Mouse (Mus musculus) midbrain, embryonic 14.5 days (tissue): Measurements from ENCODE around the gene Tcf20. TPM values are rescaled to one million over a fixed set of nuclear protein-coding genes. Genes with fewer than 3 reads are reported as not detected.
A peak's percentile ranks its signal among the peaks of the same experiment; 100 is the strongest.

Source experiments
- ATAC-seq: fragments of 200-750 bp; cut with Nextera tagmentation; 2 replicates; pipeline ENCODE4 v1.8.0; 2017; ENCODE audit warnings: moderate number of reproducible peaks, moderate library complexity; ENCODE audit not compliant: low FRiP score, low TSS enrichment
- DNase-seq: peaks from one replicate; pipeline ENCODE4 v3.0.0-alpha.2; 2015
- H3K27ac ChIP-seq: fragments of 300-500 bp; sonication (generic); replicated peaks from 2 replicates; pipeline ENCODE4 v1.5.1; 2014; ENCODE audit warnings: mild to moderate bottlenecking, low read depth, low read length, moderate library complexity
- H3K27me3 ChIP-seq: fragments of 300-500 bp; sonication (generic); 2 replicates; pipeline ENCODE4 v1.6.1; 2014; ENCODE audit warnings: low read length, control low read depth, mixed read lengths; ENCODE audit not compliant: control insufficient read depth, insufficient read depth
- H3K36me3 ChIP-seq: fragments of 300-500 bp; sonication (generic); 2 replicates; pipeline ENCODE4 v1.6.1; 2014; ENCODE audit warnings: low read length, control low read depth; ENCODE audit not compliant: control insufficient read depth, insufficient read depth
- H3K4me1 ChIP-seq: fragments of 300-500 bp; sonication (generic); 2 replicates; pipeline ENCODE4 v1.6.1; 2014; ENCODE audit warnings: mild to moderate bottlenecking, antibody characterized with exemption, low read length, control low read depth; ENCODE audit not compliant: control insufficient read depth, insufficient read depth
- H3K4me2 ChIP-seq: fragments of 300-500 bp; sonication (generic); 2 replicates; pipeline ENCODE4 v1.6.1; 2014; ENCODE audit warnings: mild to moderate bottlenecking, low read length, moderate library complexity
- H3K4me3 ChIP-seq: fragments of 300-500 bp; sonication (generic); replicated peaks from 2 replicates; pipeline ENCODE4 v1.5.1; 2014; ENCODE audit warnings: low read depth, low read length
- H3K9ac ChIP-seq: fragments of 300-500 bp; sonication (generic); replicated peaks from 2 replicates; pipeline ENCODE4 v1.6.1; 2014; ENCODE audit warnings: mild to moderate bottlenecking, low read length, moderate library complexity
- H3K9me3 ChIP-seq: fragments of 300-500 bp; sonication (generic); 2 replicates; pipeline ENCODE4 v1.6.1; 2016; ENCODE audit warnings: low read length, control low read depth, mixed read lengths; ENCODE audit not compliant: control insufficient read depth
- WGBS: fragments of 180-500 bp; shearing (Covaris S2); extraction: QIAGEN DNeasy Blood & Tissue Kit; methylation state at CpG from one replicate; pipeline ENCODE4 v1.1.7; 2014; 5-methylcytosine and 5-hydroxymethylcytosine counted together
- polyA plus RNA-seq: library from polyadenylated mRNA; unstranded; fragments of >200 nt; fragmentation: Nextera tagmentation; extraction: Ambion mirVana; gene quantifications from 2 replicates; pipeline ENCODE4 v1.2.1, GENCODE M21; 2014

Gene Tcf20
- polyA plus RNA-seq, 1 experiment from 2014 or later, result 18.0 TPM

- Histone ChIP-seq H3K27me3 (peaks cover 4% of the 10 kb centered on the region; the same call in 1 of the 2 replicates), H3K9me3 (no peaks in the 10 kb centered on the region), H3K9ac (peak overlapping the region; percentile 34; the same call in 1 of the 2 replicates), H3K4me1 (peaks cover 79% of the 10 kb centered on the region), H3K27ac (peak overlapping the region; percentile 89; the same call in 1 of the 2 replicates), H3K4me3 (no peak overlapping the region), H3K36me3 (no peaks in the 10 kb centered on the region), H3K4me2 (peak overlapping the region; percentile 90)
- 48% methylated on average over 7 of the region's 7 CpGs for whole genome bisulfite sequencing
- DNase-seq (no peak), ATAC-seq (no peak)
Measured at GRCm38 (mm10) chr15:82984574-82984973, 3.1 kb downstream of the Tcf20 start.

DNA sequence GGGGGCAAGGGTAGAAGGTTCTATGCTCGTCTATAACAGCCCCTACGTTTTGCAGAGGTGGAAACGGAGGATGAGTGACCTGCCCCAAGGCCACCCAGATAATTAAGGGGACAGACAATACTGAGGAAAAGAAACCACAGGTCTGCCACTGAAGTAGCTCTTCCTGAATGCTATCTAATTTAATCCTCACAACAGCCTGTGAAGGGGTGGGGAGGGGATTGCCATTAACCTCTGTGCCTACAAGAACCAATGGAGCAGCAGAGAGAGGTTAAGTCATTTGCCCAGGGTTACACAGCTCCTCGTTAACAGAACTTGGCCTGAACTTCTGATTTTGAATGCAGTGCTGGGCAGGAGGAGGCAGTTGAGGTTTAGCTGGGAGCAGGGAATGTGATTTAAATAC, 3.6 kb downstream of the Tcf20 start:
- Histone ChIP-seq H3K9ac (peak overlapping the region; percentile 34; the same call in 1 of the 2 replicates), H3K4me3 (no peak overlapping the region), H3K9me3 (no peaks in the 10 kb centered on the region), H3K36me3 (no peaks in the 10 kb centered on the region), H3K27ac (peak overlapping the region; percentile 89), H3K4me1 (peaks cover 76% of the 10 kb centered on the region), H3K4me2 (peak overlapping the region; percentile 90), H3K27me3 (peaks cover 4% of the 10 kb centered on the region; the same call in 1 of the 2 replicates)
- ATAC-seq, result 0 out of 2 replicates have a peak, but pooled peaks have one; percentile 1
- no peak for DNase-seq
- WGBS, result 10% methylated on average over 4 of the region's 4 CpGs

GRCm38 (mm10) chr15:82983416-82984026, 4.2 kb downstream of the Tcf20 start:
- 2% methylated on average over 9 of the region's 9 CpGs for WGBS
- Histone ChIP-seq H3K9ac (peak overlapping the region; percentile 52), H3K4me2 (peak overlapping the region; percentile 90), H3K36me3 (no peaks in the 10 kb centered on the region), H3K4me3 (peak overlapping the region; percentile 21), H3K27ac (peak overlapping the region; percentile 89), H3K9me3 (no peaks in the 10 kb centered on the region), H3K4me1 (peaks cover 71% of the 10 kb centered on the region), H3K27me3 (peaks cover 4% of the 10 kb centered on the region; the same call in 1 of the 2 replicates)
- peak; percentile 57 for ATAC-seq
- peak; percentile 74 for DNase-seq

GRCm38 (mm10) chr15:82982724-82983415, 4.8 kb downstream of the Tcf20 start:
- no peaks in the 10 kb centered on the region for H3K9me3 ChIP-seq
- peak; percentile 82 for DNase-seq
- H3K4me3 ChIP-seq, result peak overlapping the region; percentile 21
- no peaks in the 10 kb centered on the region for H3K36me3 ChIP-seq
- peak overlapping the region; percentile 89 for H3K27ac ChIP-seq
- peak overlapping the region; percentile 52 for H3K9ac ChIP-seq
- WGBS, result 3% methylated on average over 18 of the region's 18 CpGs
- peaks cover 66% of the 10 kb centered on the region for H3K4me1 ChIP-seq
- ATAC-seq, result no peak
- H3K4me2 ChIP-seq, result peak overlapping the region; percentile 90
- peaks cover 4% of the 10 kb centered on the region; the same call in 1 of the 2 replicates for H3K27me3 ChIP-seq

GRCm38 (mm10) chr15:82981676-82982520, 5.8 kb downstream of the Tcf20 start:
- H3K27me3 ChIP-seq, result peaks cover 4% of the 10 kb centered on the region; the same call in 1 of the 2 replicates
- peak overlapping the region; percentile 89 for H3K27ac ChIP-seq
- H3K4me1 ChIP-seq, result peaks cover 60% of the 10 kb centered on the region
- WGBS, result 32% methylated on average over 15 of the region's 15 CpGs
- H3K4me2 ChIP-seq, result peak overlapping the region; percentile 90
- peak overlapping the region; percentile 52 for H3K9ac ChIP-seq
- no peak overlapping the region for H3K4me3 ChIP-seq
- DNase-seq (no peak), ATAC-seq (no peak)
- no peaks in the 10 kb centered on the region for H3K36me3 ChIP-seq
- no peaks in the 10 kb centered on the region for H3K9me3 ChIP-seq

- Histone ChIP-seq H3K27me3 (no peaks in the 10 kb centered on the region), H3K9me3 (no peaks in the 10 kb centered on the region), H3K36me3 (no peaks in the 10 kb centered on the region), H3K27ac (no peak overlapping the region), H3K9ac (no peak overlapping the region), H3K4me2 (no peak overlapping the region), H3K4me3 (no peak overlapping the region), H3K4me1 (peaks cover 36% of the 10 kb centered on the region)
- ATAC-seq, result no peak
- DNase-seq, result no peak
- 81% methylated on average over 1 of the region's 1 CpGs for WGBS
Measured at GRCm38 (mm10) chr15:82979531-82979930, 8.1 kb downstream of the Tcf20 start.

- Histone ChIP-seq H3K27ac (no peak overlapping the region), H3K4me1 (no peaks in the 10 kb centered on the region), H3K27me3 (no peaks in the 10 kb centered on the region), H3K9ac (no peak overlapping the region), H3K4me3 (no peak overlapping the region), H3K36me3 (no peaks in the 10 kb centered on the region), H3K4me2 (no peak overlapping the region), H3K9me3 (no peaks in the 10 kb centered on the region)
- ATAC-seq (no peak), DNase-seq (no peak)
- 67% methylated on average over 1 of the region's 1 CpGs for WGBS
Measured at GRCm38 (mm10) chr15:82974471-82974870, 13.2 kb downstream of the Tcf20 start.

DNA sequence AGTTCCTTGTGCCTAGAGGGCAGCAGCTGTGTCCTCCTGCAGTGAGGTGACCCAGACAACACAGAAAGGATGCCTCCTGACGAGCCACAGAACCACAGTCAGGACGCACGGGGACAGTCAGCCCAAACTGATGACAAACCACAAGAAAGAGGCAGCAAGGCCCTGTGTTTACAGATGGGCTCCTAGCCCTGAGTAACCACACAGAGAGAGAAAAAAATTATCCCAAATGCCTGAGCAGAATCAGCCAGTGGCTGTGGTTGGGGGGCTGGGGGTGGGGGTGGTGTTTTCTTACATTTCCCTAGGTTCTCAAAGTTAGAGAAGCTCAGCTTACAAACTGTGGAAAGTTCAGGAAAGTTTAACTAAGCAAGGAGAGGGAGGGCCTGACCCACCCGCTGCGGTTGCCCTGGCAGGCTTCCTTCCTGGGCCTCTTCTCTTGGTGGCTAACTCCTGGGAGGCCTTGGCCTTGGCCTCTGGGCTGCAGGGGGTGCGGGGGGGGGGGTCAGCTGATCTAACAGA, 18.4 kb downstream of the Tcf20 start:
- WGBS, result 32% methylated on average over 6 of the region's 6 CpGs
- H3K4me3 ChIP-seq, result no peak overlapping the region
- H3K9ac ChIP-seq, result no peak overlapping the region
- ATAC-seq, result no peak
- H3K27me3 ChIP-seq, result no peaks in the 10 kb centered on the region
- peak overlapping the region; percentile 46 for H3K4me2 ChIP-seq
- peak overlapping the region; percentile 75 for H3K27ac ChIP-seq
- H3K36me3 ChIP-seq, result no peaks in the 10 kb centered on the region
- no peaks in the 10 kb centered on the region for H3K9me3 ChIP-seq
- DNase-seq, result no peak
- H3K4me1 ChIP-seq, result peaks cover 25% of the 10 kb centered on the region
